Mouse (Mus musculus) liver, adult 2 months (tissue): ENCODE results near the gene Ptprn2. TPM values are rescaled to one million over a fixed set of nuclear protein-coding genes. Genes with fewer than 3 reads are reported as not detected.

Source experiments
- DNase-seq: peaks from one replicate; pipeline ENCODE4 v3.0.0-alpha.2; 2011; ENCODE audit warnings: low read depth, low spot score; ENCODE audit errors: extremely low read depth
- H3K27ac ChIP-seq: fragments of 200-500 bp; replicated peaks from 2 replicates; pipeline ENCODE4 v1.5.1; 2012; ENCODE audit warnings: low read depth, mild to moderate bottlenecking, control low read depth, inconsistent platforms, low read length; ENCODE audit not compliant: insufficient read depth
- H3K27me3 ChIP-seq: fragments of 200-500 bp; 2 replicates; pipeline ENCODE4 v1.6.1; 2012; ENCODE audit warnings: mild to moderate bottlenecking, moderate library complexity, low read length, inconsistent platforms; ENCODE audit not compliant: control insufficient read depth, insufficient read depth
- H3K36me3 ChIP-seq: fragments of 200-500 bp; 2 replicates; pipeline ENCODE4 v1.6.1; 2012; ENCODE audit warnings: low read length, inconsistent platforms; ENCODE audit not compliant: control insufficient read depth, insufficient read depth
- H3K4me1 ChIP-seq: fragments of 200-500 bp; 2 replicates; pipeline ENCODE4 v1.6.1; 2011; ENCODE audit warnings: low read length; ENCODE audit not compliant: control insufficient read depth, insufficient read depth
- H3K4me3 ChIP-seq: fragments of 200-500 bp; 2 replicates; pipeline ENCODE4 v1.5.1; 2011; ENCODE audit warnings: low read depth, mild to moderate bottlenecking, control low read depth, low read length, moderate library complexity; ENCODE audit not compliant: insufficient read depth
- H3K79me2 ChIP-seq: fragments of 200-500 bp; 2 replicates; pipeline ENCODE4 v1.6.1; 2012; ENCODE audit warnings: inconsistent platforms, mild to moderate bottlenecking, low read length, moderate library complexity; ENCODE audit not compliant: control insufficient read depth, insufficient read depth
- H3K9ac ChIP-seq: fragments of 200-500 bp; 2 replicates; pipeline ENCODE4 v1.6.1; 2012; ENCODE audit warnings: low read depth, mild to moderate bottlenecking, control low read depth, inconsistent platforms, low read length
- CTCF ChIP-seq: fragments of 200-500 bp; IDR thresholded peaks from 2 replicates; pipeline ENCODE4 v1.5.1; 2011; ENCODE audit warnings: low read depth, low read length, control low read depth
- POLR2A ChIP-seq: fragments of 200-500 bp; IDR thresholded peaks from 2 replicates; pipeline ENCODE4 v1.6.1; 2011; ENCODE audit warnings: low read length, control low read depth; ENCODE audit not compliant: insufficient read depth; ENCODE audit errors: extremely low read depth
- WGBS: fragments of 180-500 bp; shearing (Covaris S2); methylation state at CpG from one replicate; pipeline ENCODE4 v1.1.7; 2018; 5-methylcytosine and 5-hydroxymethylcytosine counted together
- polyA plus RNA-seq: library from polyadenylated mRNA; depleted of rRNA; stranded (reverse); fragments of >200 nt; gene quantifications from 2 replicates; pipeline ENCODE4 v1.2.3, GENCODE M21; 2012; rRNA removed
- total RNA-seq: library from RNA; depleted of rRNA; stranded (reverse); fragments of >200 nt; gene quantifications from 2 replicates; pipeline ENCODE4 v1.2.3, GENCODE M21; 2014; rRNA removed

The Ptprn2 gene
- total and polyA plus RNA-seq, 2 experiments: 0.06 TPM; not detected in 1

- 94% methylated on average over 3 of the region's 3 CpGs for WGBS
- H3K4me1 ChIP-seq: no peaks in the 10 kb centered on the region
- H3K36me3 ChIP-seq: no peaks in the 10 kb centered on the region
- H3K9ac ChIP-seq: no peak overlapping the region
- no peak for DNase-seq
- H3K27me3 ChIP-seq: no peaks in the 10 kb centered on the region
- TF ChIP-seq POLR2A (no peak), CTCF (no peak)
- H3K79me2 ChIP-seq: no peaks in the 10 kb centered on the region
- no peak overlapping the region for H3K4me3 ChIP-seq
- H3K27ac ChIP-seq: no peak overlapping the region
Measured at GRCm38 (mm10) chr12:117318229-117318628, 832.7 kb downstream of the Ptprn2 start.

- TF ChIP-seq CTCF (no peak), POLR2A (no peak)
- 78% methylated on average over 3 of the region's 3 CpGs for WGBS
- Histone ChIP-seq H3K36me3 (no peaks in the 10 kb centered on the region), H3K9ac (no peak overlapping the region), H3K79me2 (no peaks in the 10 kb centered on the region), H3K4me3 (no peak overlapping the region), H3K4me1 (no peaks in the 10 kb centered on the region), H3K27ac (no peak overlapping the region), H3K27me3 (no peaks in the 10 kb centered on the region)
- no peak for DNase-seq
Measured at GRCm38 (mm10) chr12:117323017-117323416, 837.5 kb downstream of the Ptprn2 start.

Other genes with a start within 250 kb of the Ptprn2 start
- gene Wdr60, start 222.7 kb upstream of the Ptprn2 start, total RNA-seq: 2.9 and 3.6 TPM in 2 replicates
- gene Wdr60, start 222.7 kb upstream of the Ptprn2 start, polyA plus RNA-seq: 1.0 and 1.8 TPM in 2 replicates
- gene Gm11027, start 210.3 kb upstream of the Ptprn2 start, total RNA-seq: not detected in 2 replicates
- not detected in 2 replicates for gene Gm11027, start 210.3 kb upstream of the Ptprn2 start, polyA plus RNA-seq
- gene Esyt2, start 204.5 kb upstream of the Ptprn2 start, total RNA-seq: 25.8 and 27.7 TPM in 2 replicates
- gene Esyt2, start 204.5 kb upstream of the Ptprn2 start, polyA plus RNA-seq: 2.4 and 2.6 TPM in 2 replicates
- 2.1 and 3.7 TPM in 2 replicates for gene Ncapg2, start 80.3 kb upstream of the Ptprn2 start, total RNA-seq
- gene Ncapg2, start 80.3 kb upstream of the Ptprn2 start, polyA plus RNA-seq: 0.21 and 0.27 TPM in 2 replicates